Mouse (Mus musculus) lung, adult 2 months (tissue): ENCODE data around the gene Zc3hav1. TPM values are rescaled to one million over a fixed set of nuclear protein-coding genes. Genes with fewer than 3 reads are reported as not detected.

Source experiments
- DNase-seq: peaks from one replicate; pipeline ENCODE4 v3.0.0; 2022
- H3K4me1 ChIP-seq: fragments of 200-500 bp; 2 replicates; pipeline ENCODE4 v1.6.1; 2011; ENCODE audit warnings: low read length; ENCODE audit not compliant: control insufficient read depth, insufficient read depth
- H3K4me3 ChIP-seq: fragments of 200-500 bp; replicated peaks from 2 replicates; pipeline ENCODE3; 2011; ENCODE audit warnings: low read depth, mild to moderate bottlenecking, control low read depth, low read length; ENCODE audit errors: extremely low read depth
- CTCF ChIP-seq: fragments of 200-500 bp; IDR thresholded peaks from 2 replicates; pipeline ENCODE4 v1.5.1; 2011; ENCODE audit warnings: mild to moderate bottlenecking, low read length, control low read depth; ENCODE audit not compliant: insufficient read depth
- POLR2A ChIP-seq: fragments of 200-500 bp; IDR thresholded peaks from 2 replicates; pipeline ENCODE4 v1.6.1; 2011; ENCODE audit warnings: low read depth, mild to moderate bottlenecking, control low read depth, low read length, borderline replicate concordance; ENCODE audit errors: extremely low read depth
- WGBS: fragments of 180-500 bp; shearing (Covaris S2); methylation state at CpG from one replicate; pipeline ENCODE4 v1.1.7; 2018; 5-methylcytosine and 5-hydroxymethylcytosine counted together
- polyA plus RNA-seq: library from polyadenylated mRNA; depleted of rRNA; stranded (reverse); fragments of >200 nt; gene quantifications from 2 replicates; pipeline ENCODE4 v1.2.3, GENCODE M21; 2012

Zc3hav1 gene
- polyA plus RNA-seq, 1 experiment: 24.6 TPM

DNA sequence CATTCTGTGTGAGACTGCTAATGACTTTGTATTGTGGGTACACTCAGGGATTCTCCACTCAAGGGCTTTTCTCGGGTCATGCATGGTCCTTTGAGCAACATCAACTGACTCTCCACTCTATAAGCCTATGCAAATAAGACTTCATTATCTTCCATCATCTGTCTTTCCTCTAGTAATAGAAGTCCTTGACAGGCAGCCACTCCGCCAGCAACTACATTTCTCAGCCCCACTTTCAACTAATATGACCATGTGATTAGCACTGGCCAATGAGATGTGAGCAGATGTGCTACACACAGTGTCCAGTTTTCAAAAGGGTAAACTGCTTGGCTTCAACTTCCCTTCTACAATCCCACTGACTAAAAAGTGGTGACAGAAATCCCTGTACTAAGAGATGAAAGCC is 15.3 kb downstream of the Zc3hav1 start:
- Histone ChIP-seq H3K4me3 (no peak overlapping the region), H3K4me1 (peaks cover 13% of the 10 kb centered on the region)
- DNase-seq: no peak
- TF ChIP-seq POLR2A (no peak), CTCF (no peak)
- 73% methylated on average over 2 of the region's 2 CpGs for WGBS

DNA sequence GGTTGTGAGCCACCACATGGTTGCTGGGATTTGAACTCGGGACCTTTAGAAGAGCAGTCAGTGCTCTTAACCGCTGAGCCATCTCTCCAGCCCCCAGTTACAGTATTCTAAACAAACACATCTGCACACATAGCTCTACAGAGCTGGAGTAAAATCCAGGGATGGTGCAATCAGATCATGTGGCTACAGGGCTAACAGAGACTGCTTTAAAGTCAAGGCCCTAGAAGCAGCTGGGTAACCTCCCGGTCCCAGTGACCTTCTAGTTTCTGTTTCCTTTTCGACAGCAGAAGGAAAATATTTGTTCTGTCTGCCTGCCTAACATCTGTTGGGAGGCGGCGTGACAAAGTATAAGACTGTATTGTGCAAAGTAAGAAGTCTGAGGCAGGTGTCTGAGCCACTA is 16.5 kb downstream of the Zc3hav1 start:
- 52% methylated on average over 6 of the region's 6 CpGs for WGBS
- DNase-seq: no peak
- no peak overlapping the region for H3K4me3 ChIP-seq
- TF ChIP-seq CTCF (no peak), POLR2A (no peak)
- H3K4me1 ChIP-seq: peaks cover 6% of the 10 kb centered on the region; the same call in 1 of the 2 replicates

GRCm38 (mm10) chr6:38337166-38337705 is 17.2 kb downstream of the Zc3hav1 start:
- peaks cover 2% of the 10 kb centered on the region; the same call in 1 of the 2 replicates for H3K4me1 ChIP-seq
- H3K4me3 ChIP-seq: no peak overlapping the region
- WGBS: 83% methylated on average over 4 of the region's 4 CpGs
- no peak for DNase-seq
- TF ChIP-seq POLR2A: no peak
- peak; percentile 40 for TF ChIP-seq CTCF

DNA sequence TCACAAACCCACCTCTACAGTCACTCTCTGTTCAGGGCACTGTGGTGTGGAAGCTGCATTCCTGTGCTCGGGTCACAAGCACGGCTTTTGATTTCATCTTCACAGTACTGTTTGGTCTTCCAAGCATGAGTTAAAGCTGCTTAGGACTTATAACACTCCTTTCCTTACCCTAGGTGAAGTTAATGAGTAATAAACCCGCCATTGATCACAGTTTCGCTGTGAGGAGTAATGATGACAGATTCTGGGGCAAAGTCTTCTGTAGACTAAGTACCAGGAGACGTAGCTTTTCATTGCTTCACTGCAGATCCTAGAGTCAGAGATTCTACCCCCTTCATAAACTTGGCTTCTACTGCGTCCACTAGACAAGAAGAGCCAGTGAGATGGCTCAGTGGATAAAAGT is 19.1 kb downstream of the Zc3hav1 start:
- Histone ChIP-seq H3K4me3 (no peak overlapping the region), H3K4me1 (no peaks in the 10 kb centered on the region)
- no peak for TF ChIP-seq POLR2A
- no peak for TF ChIP-seq CTCF
- WGBS: 76% methylated on average over 6 of the region's 6 CpGs
- no peak for DNase-seq

DNA sequence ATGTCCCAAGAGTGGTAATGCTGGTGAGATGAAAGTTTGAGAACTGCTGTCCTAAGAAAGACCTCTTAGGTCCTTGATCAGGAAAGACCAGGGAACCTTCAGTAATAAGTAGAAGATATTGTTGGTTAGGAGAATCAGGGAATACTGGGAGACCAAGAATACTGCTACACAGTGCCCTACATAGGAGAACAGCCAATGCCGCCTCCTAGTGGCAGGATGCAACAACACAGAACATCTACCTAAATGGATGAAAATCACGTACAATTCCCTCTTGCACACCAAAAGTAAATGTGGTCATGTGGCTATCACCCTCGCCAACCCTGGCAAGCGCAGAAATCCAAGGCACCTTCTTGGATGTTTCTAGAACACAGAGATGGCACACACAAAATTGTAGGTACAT is 27.8 kb downstream of the Zc3hav1 start:
- H3K4me3 ChIP-seq: no peak overlapping the region
- H3K4me1 ChIP-seq: no peaks in the 10 kb centered on the region
- TF ChIP-seq POLR2A (no peak), CTCF (peak; percentile 45; the same call in 1 of the 2 replicates)
- no peak for DNase-seq
- 47% methylated on average over 4 of the region's 4 CpGs for WGBS

GRCm38 (mm10) chr6:38320621-38321020 is 33.8 kb downstream of the Zc3hav1 start:
- WGBS: 85% methylated on average over 9 of the region's 9 CpGs
- TF ChIP-seq POLR2A (no peak), CTCF (no peak)
- no peak for DNase-seq
- Histone ChIP-seq H3K4me1 (no peaks in the 10 kb centered on the region), H3K4me3 (no peak overlapping the region)

- H3K4me1 ChIP-seq: no peaks in the 10 kb centered on the region
- H3K4me3 ChIP-seq: no peak overlapping the region
- 91% methylated on average over 4 of the region's 4 CpGs for WGBS
- DNase-seq: no peak
- TF ChIP-seq CTCF (no peak), POLR2A (no peak)
Measured at GRCm38 (mm10) chr6:38316050-38316449, 38.4 kb downstream of the Zc3hav1 start.

- Histone ChIP-seq H3K4me3 (no peak overlapping the region), H3K4me1 (no peaks in the 10 kb centered on the region)
- DNase-seq: no peak
- no peak for TF ChIP-seq POLR2A
- no peak for TF ChIP-seq CTCF
Measured at GRCm38 (mm10) chr6:38309741-38310140, 44.7 kb downstream of the Zc3hav1 start.

GRCm38 (mm10) chr6:38304981-38305380 is 49.4 kb downstream of the Zc3hav1 start:
- H3K4me1 ChIP-seq: no peaks in the 10 kb centered on the region
- 81% methylated on average over 3 of the region's 3 CpGs for WGBS
- no peak for DNase-seq

DNA sequence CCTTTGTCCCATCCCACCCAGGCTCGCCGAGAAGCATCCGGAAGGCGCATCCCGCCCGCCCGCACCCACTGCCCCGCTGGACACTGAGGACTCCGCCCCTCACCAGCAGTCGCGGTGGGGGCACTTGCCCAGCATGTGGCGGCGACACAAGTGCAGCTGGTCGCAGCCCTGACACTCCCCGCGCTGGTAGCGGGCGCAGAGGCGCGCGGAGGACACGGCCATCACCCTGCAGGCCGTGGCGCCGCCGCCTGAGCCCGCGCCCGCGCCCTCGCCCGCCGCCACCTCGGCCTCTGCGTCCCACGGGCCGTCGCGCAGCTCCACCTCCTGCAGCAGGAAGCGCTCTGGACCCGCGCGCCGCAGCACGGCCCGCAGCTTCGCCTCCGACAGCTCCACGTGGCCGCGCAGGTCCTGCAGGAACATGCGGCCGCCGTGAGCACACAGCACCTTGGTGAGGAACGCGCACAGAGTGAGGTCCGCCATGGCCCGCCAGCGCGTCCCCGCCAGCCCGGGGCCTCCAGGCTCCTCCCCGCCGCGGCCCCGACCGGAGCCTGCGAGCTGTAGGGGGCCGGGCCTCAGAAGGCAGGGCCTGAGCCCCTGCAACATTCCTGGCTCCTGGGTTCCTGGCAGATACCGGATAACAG is 55.5 kb downstream of the Zc3hav1 start, which contains the start of gene Zc3hav1l:
Gene Zc3hav1l, minus strand, starts transcription at position 499 of the 641 bp plus-strand sequence.
- peak within 1 kb of the TSS; percentile 97 for H3K4me3 ChIP-seq
- under 1% methylated on average over 69 of the region's 70 CpGs for WGBS
- peak; percentile 51 for DNase-seq
- peaks cover 3% of the 10 kb centered on the region; the same call in 1 of the 2 replicates for H3K4me1 ChIP-seq
- peak; percentile 53; the same call in 1 of the 2 replicates for TF ChIP-seq POLR2A
- no peak for TF ChIP-seq CTCF

More at GRCm38 (mm10) chr6:38304981-38305380, 49.4 kb downstream of the Zc3hav1 start:
- H3K4me3 ChIP-seq: no peak overlapping the region
- TF ChIP-seq POLR2A (no peak), CTCF (0 out of 2 replicates have a peak, but pooled peaks have one; percentile 4)
